Mouse (Mus musculus) midbrain, embryonic 15.5 days (tissue): ENCODE measurements around the gene Upk1b. TPM values are rescaled to one million over a fixed set of nuclear protein-coding genes. Genes with fewer than 3 reads are reported as not detected.

Source experiments
- ATAC-seq: fragments of 200-750 bp; cut with Nextera tagmentation; replicated peaks from 2 replicates; pipeline ENCODE4 v1.8.0; 2017; ENCODE audit warnings: moderate TSS enrichment
- H3K27ac ChIP-seq: fragments of 300-500 bp; sonication (generic); 2 replicates; pipeline ENCODE4 v1.5.1; 2015; ENCODE audit warnings: mild to moderate bottlenecking, inconsistent platforms
- H3K27me3 ChIP-seq: fragments of 300-500 bp; sonication (generic); replicated peaks from 2 replicates; pipeline ENCODE4 v1.6.1; 2015; ENCODE audit warnings: inconsistent platforms
- H3K36me3 ChIP-seq: fragments of 300-500 bp; sonication (generic); replicated peaks from 2 replicates; pipeline ENCODE4 v1.6.1; 2015; ENCODE audit warnings: inconsistent platforms
- H3K4me1 ChIP-seq: fragments of 300-500 bp; sonication (generic); 2 replicates; pipeline ENCODE4 v1.6.1; 2015; ENCODE audit warnings: inconsistent platforms
- H3K4me2 ChIP-seq: fragments of 300-500 bp; sonication (generic); 2 replicates; pipeline ENCODE4 v1.6.1; 2015; ENCODE audit warnings: inconsistent platforms, mild to moderate bottlenecking, moderate library complexity
- H3K4me3 ChIP-seq: fragments of 300-500 bp; sonication (generic); 2 replicates; pipeline ENCODE4 v1.5.1; 2015; ENCODE audit warnings: mild to moderate bottlenecking, inconsistent platforms
- H3K9ac ChIP-seq: fragments of 300-500 bp; sonication (generic); 2 replicates; pipeline ENCODE4 v1.6.1; 2015; ENCODE audit warnings: mild to moderate bottlenecking, inconsistent platforms
- H3K9me3 ChIP-seq: fragments of 300-500 bp; sonication (generic); 2 replicates; pipeline ENCODE4 v1.6.1; 2016; ENCODE audit warnings: inconsistent platforms
- WGBS: fragments of 180-500 bp; shearing (Covaris S2); methylation state at CpG from one replicate; pipeline ENCODE4 v1.1.7; 2015; ENCODE audit warnings: mixed read lengths; 5-methylcytosine and 5-hydroxymethylcytosine counted together
- polyA plus RNA-seq: library from polyadenylated mRNA; unstranded; fragments of >200 nt; fragmentation: Nextera tagmentation; extraction: Ambion mirVana; gene quantifications from 2 replicates; pipeline ENCODE4 v1.2.1, GENCODE M21; 2015

Gene Upk1b
- polyA plus RNA-seq, 1 experiment from 2014 or later, result 0.57 TPM

DNA sequence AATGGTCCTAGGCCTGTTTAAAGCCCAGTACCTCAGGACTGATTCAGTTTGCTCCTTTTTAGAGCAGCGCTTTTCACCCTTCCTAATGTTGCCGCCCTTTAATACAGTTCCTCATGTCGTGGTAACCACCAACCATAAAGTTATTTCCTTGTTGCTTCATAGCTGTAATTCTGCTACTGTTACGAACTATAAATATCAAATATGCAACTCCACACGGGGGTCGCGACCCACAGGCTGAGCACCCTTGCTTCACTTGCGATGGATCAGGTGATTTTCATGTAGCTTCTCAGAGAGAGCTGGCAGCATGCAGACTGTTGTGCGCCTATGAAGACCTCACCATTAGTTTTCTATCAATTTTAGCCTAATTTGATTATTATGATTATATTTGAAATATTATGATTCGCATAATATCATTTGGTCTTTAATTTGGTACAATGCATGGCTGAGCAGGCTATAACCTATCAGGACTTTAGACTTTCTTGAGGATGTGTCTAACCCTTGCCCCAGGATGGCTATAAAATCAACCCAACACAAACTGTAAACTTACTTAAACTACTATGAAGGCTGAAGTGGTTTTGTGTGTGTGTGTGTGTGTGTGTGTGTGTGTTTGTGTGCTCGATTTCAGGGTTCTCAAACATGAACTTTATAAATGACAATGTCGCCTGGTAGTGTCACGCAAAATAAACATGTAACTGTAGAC, 58.8 kb downstream of the Upk1b start:
- no peak for ATAC-seq
- WGBS, result 87% methylated on average over 13 of the region's 13 CpGs
- H3K9ac ChIP-seq, result 0 out of 2 replicates have a peak overlapping the region, but pooled peaks have one; percentile 92
- H3K9me3 ChIP-seq, result no peaks in the 10 kb centered on the region
- peak overlapping the region; percentile 82 for H3K4me3 ChIP-seq
- H3K27ac ChIP-seq, result peak overlapping the region; percentile 86; the same call in 1 of the 2 replicates
- H3K4me2 ChIP-seq, result peak overlapping the region; percentile 80
- H3K27me3 ChIP-seq, result no peaks in the 10 kb centered on the region
- peaks cover 10% of the 10 kb centered on the region; the same call in 1 of the 2 replicates for H3K4me1 ChIP-seq
- H3K36me3 ChIP-seq, result no peaks in the 10 kb centered on the region

DNA sequence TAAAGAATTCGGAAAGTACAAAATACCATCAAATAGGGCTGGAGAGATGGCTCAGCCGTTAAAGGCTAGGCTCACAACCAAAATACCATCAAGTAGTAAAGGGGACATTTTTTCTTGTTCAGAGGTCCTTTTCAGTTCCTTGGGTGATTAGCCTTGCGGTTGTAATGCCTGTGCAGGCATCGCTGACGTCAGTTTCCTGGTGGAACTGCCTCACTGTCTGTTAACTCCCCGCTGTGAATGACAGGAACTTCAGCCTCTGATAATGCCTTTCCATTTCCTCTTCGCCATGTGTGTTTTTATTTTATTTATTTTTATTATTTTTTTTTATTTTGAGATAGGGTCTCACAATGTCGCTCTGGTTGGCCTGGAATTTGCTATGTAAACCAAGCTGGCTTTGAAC, 69.2 kb downstream of the Upk1b start:
- no peaks in the 10 kb centered on the region for H3K36me3 ChIP-seq

DNA sequence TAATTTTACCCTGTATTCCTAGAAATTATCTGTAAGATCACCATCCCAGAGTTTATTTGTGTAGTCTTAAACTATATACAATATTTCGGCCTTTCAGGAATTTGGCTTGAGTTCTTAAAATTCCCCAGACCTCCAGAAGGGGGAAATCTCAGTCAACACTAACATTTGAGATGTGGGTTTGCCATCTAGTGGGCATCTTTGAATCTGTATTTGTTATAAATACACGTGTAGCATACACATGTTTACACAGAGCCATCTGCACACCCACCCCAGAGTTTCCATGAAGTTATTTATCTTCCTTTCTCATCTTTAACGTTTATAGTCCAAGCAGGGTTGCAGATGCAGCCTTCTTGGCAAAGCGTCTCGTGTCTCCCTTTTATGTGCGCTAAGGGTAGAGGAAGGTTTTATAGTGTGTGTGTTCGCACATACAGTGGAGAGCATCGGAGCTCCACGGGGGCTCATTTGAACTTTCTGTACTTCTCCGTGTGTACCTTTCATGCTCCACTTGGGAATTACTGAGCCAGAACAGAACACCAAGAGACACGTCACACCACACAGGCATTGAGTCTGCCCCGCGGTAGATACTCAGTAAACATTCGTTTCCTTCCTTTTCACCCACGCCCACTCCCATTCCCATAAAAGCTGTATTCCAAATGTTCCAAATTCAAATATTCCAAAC, 70.4 kb downstream of the Upk1b start:
- no peak overlapping the region for H3K27ac ChIP-seq
- no peaks in the 10 kb centered on the region for H3K4me1 ChIP-seq
- WGBS, result 63% methylated on average over 15 of the region's 15 CpGs
- H3K9me3 ChIP-seq, result no peaks in the 10 kb centered on the region
- H3K9ac ChIP-seq, result no peak overlapping the region
- ATAC-seq, result 0 out of 2 replicates have a peak, but pooled peaks have one; percentile 48
- H3K27me3 ChIP-seq, result no peaks in the 10 kb centered on the region
- no peaks in the 10 kb centered on the region for H3K36me3 ChIP-seq
- no peak overlapping the region for H3K4me2 ChIP-seq
- H3K4me3 ChIP-seq, result no peak overlapping the region

More for the DNA sequence above, 69.2 kb downstream of the Upk1b start:
- WGBS, result 74% methylated on average over 8 of the region's 8 CpGs
- H3K27me3 ChIP-seq, result no peaks in the 10 kb centered on the region
- ATAC-seq, result no peak
- H3K4me2 ChIP-seq, result no peak overlapping the region
- H3K4me3 ChIP-seq, result no peak overlapping the region
- H3K9me3 ChIP-seq, result no peaks in the 10 kb centered on the region
- no peaks in the 10 kb centered on the region for H3K4me1 ChIP-seq
- no peak overlapping the region for H3K27ac ChIP-seq
- no peak overlapping the region for H3K9ac ChIP-seq

DNA sequence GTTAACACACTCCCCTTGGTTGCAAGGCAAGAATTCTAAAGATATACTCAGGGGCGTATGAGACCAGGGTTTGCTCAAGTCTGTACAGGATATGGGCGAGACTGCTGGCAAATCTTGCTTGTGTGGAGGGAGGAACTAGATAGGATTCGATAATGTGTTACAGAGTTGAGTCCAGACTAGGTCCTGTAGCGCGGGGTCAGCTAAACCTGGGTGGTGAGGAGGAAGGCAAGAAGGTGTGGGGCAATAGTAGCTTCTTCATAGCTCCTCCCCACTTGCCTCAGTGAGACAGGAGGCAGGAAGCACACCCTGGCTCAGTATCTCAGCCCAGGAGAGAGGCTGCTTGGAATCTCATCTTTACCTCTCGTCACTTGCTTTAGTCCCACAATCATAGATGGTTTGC, 71.0 kb downstream of the Upk1b start:
- H3K36me3 ChIP-seq, result no peaks in the 10 kb centered on the region
- H3K27ac ChIP-seq, result no peak overlapping the region
- no peaks in the 10 kb centered on the region for H3K9me3 ChIP-seq
- WGBS, result 92% methylated on average over 6 of the region's 6 CpGs
- H3K4me1 ChIP-seq, result no peaks in the 10 kb centered on the region
- H3K4me3 ChIP-seq, result no peak overlapping the region
- no peaks in the 10 kb centered on the region for H3K27me3 ChIP-seq
- ATAC-seq, result no peak; the same call in 1 of the 2 replicates
- H3K4me2 ChIP-seq, result no peak overlapping the region
- H3K9ac ChIP-seq, result no peak overlapping the region

DNA sequence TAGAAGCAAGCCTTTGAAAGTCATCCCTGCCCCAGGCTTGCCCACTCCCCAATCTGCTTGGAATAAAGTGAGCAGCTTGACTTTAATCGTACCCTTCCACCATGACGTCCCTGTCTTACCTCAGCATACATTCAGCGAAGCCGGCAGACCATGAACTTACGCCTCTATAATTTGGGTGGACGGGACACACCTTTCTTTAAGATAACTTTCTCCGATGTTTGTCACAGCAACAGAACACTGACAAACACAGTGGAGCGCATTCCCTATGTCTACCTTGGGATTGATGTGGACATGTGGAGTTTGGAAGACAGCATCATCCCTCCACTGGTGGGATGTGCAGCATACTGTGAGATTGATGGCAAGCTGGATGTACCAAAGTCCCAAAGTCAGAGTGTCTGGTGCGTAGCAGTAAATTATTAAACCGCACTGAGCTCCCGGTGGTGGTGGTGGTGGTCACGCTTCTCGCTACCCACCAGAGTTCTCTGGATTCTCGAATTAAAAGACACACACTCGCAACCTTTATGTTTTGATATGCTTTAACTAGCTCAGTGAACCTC, 71.5 kb downstream of the Upk1b start:
- WGBS, result 91% methylated on average over 15 of the region's 15 CpGs

DNA sequence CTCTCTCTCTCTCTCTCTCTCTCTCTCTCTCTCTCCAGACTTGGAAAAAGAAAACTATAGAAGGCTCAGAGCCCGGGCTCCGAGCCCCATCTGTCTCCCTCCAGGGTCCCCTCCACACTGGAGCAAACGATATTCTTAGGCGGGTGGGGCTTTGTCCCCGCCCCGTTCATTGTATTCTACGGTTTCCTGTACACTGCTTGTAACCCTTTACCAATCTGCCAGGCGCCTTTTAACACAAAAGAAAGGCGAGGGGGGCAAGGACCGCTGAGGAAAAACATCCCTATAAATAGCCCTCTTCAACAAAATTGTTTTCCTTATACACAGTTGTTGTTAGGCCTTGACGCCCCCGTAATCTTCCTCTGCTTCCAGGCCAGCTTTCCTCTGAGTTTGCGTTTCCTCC, 75.2 kb downstream of the Upk1b start:
- Histone ChIP-seq H3K9ac (no peak overlapping the region), H3K27me3 (no peaks in the 10 kb centered on the region), H3K9me3 (no peaks in the 10 kb centered on the region), H3K27ac (no peak overlapping the region), H3K4me3 (no peak overlapping the region), H3K36me3 (no peaks in the 10 kb centered on the region), H3K4me1 (no peaks in the 10 kb centered on the region), H3K4me2 (no peak overlapping the region)
- ATAC-seq, result no peak
- WGBS, result 61% methylated on average over 13 of the region's 13 CpGs

More for the DNA sequence above, 71.5 kb downstream of the Upk1b start:
- H3K36me3 ChIP-seq, result no peaks in the 10 kb centered on the region
- H3K4me2 ChIP-seq, result no peak overlapping the region
- H3K27ac ChIP-seq, result no peak overlapping the region
- H3K4me3 ChIP-seq, result no peak overlapping the region
- no peaks in the 10 kb centered on the region for H3K9me3 ChIP-seq
- no peak overlapping the region for H3K9ac ChIP-seq
- H3K27me3 ChIP-seq, result no peaks in the 10 kb centered on the region
- no peaks in the 10 kb centered on the region for H3K4me1 ChIP-seq
- no peak for ATAC-seq

DNA sequence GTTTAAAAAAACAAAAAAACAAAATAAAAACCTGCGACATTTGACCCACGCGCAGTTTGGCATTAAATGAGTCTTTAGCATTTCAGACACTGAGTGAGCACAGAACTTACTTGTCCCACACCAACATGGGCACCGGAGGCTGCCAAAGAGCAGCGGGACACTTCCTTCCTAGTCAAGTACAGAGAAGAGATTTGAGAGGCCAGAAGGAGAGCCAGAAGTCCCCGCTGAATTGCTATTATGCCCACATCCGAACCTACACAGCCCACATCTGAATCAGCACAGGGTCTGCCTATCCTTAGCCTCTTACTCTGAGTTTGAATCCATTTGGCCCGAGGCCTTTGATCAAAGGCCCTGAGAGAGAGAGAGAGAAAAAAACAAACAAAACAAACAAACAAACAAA, 75.9 kb downstream of the Upk1b start:
- no peak for ATAC-seq
- no peak overlapping the region for H3K27ac ChIP-seq
- no peaks in the 10 kb centered on the region for H3K9me3 ChIP-seq
- H3K27me3 ChIP-seq, result no peaks in the 10 kb centered on the region
- H3K36me3 ChIP-seq, result no peaks in the 10 kb centered on the region
- H3K9ac ChIP-seq, result no peak overlapping the region
- whole genome bisulfite sequencing, result 81% methylated on average over 8 of the region's 8 CpGs
- no peak overlapping the region for H3K4me3 ChIP-seq
- no peak overlapping the region for H3K4me2 ChIP-seq
- H3K4me1 ChIP-seq, result no peaks in the 10 kb centered on the region

Other genes starting within 250 kb of the Upk1b start
- gene Tmem39a, start 241.6 kb downstream of the Upk1b start, polyA plus RNA-seq, result 35.4 and 40.8 TPM in 2 replicates
- gene Arhgap31, start 87.1 kb downstream of the Upk1b start, polyA plus RNA-seq, result 5.8 and 6.1 TPM in 2 replicates
- gene B4galt4, start 58.1 kb downstream of the Upk1b start, polyA plus RNA-seq, result 30.0 and 33.4 TPM in 2 replicates
- gene 4930435E12Rik, start 28.4 kb upstream of the Upk1b start, polyA plus RNA-seq, result not detected in 2 replicates
- gene Igsf11, start 92.3 kb upstream of the Upk1b start, polyA plus RNA-seq, result 1.8 and 2.4 TPM in 2 replicates